Mouse (Mus musculus) erythroblast, embryonic 14.5 days (primary cell): ENCODE results near the gene Apol9b. TPM values are rescaled to one million over a fixed set of nuclear protein-coding genes. Genes with fewer than 3 reads are reported as not detected.
"Not testable (repeated sequence)": the region's sequence is repeated elsewhere in the genome, so short reads cannot be mapped to it uniquely, and the experiment has no call there.

Source experiments
- H3K27me3 ChIP-seq: 2 replicates; pipeline ENCODE4 v1.6.1; 2012; ENCODE audit warnings: inconsistent platforms; ENCODE audit not compliant: control insufficient read depth
- H3K36me3 ChIP-seq: 2 replicates; pipeline ENCODE4 v1.6.1; 2012; ENCODE audit warnings: mild to moderate bottlenecking, inconsistent platforms; ENCODE audit not compliant: control insufficient read depth
- H3K4me1 ChIP-seq: 2 replicates; pipeline ENCODE4 v1.6.1; 2012; ENCODE audit warnings: inconsistent platforms; ENCODE audit not compliant: control insufficient read depth
- H3K4me3 ChIP-seq: replicated peaks from 2 replicates; pipeline ENCODE3; 2012; ENCODE audit warnings: moderate library complexity, mild to moderate bottlenecking, inconsistent platforms
- H3K9me3 ChIP-seq: 2 replicates; pipeline ENCODE4 v1.6.1; 2012; ENCODE audit warnings: low read length, inconsistent platforms, mixed read lengths; ENCODE audit not compliant: control insufficient read depth
- polyA plus RNA-seq: library from polyadenylated mRNA; stranded (reverse); fragments of >175 nt; gene quantifications from 2 replicates; pipeline ENCODE4 v1.2.3, GENCODE M21; 2012

The Apol9b gene
- polyA plus RNA-seq: not detected in 2 replicates

DNA sequence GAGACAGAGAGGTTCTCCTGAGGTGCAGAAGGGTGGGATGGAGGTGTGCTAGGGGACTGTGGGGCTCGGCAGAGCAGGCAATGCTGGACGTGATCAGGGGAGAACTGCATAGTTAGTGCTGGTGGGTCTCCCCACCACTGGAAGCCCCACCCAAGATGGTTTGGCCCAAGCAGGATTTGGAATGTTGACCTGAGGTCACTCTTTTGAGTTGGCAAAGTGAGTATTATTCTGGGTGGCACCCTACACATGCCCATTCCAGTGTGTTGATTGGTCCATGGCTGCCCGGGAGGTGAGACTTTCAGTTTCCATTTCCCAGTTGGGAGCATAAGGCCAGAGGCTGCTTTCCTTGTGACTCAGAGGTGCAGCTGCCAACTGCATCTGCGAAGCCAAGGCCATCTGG, at the start of gene Apol9b:
TSS of gene Apol9b (plus strand) at position 301 of the 400 bp plus-strand sequence.
- H3K4me1 ChIP-seq, H3K27me3 ChIP-seq, H3K36me3 ChIP-seq: not testable (repeated sequence)

GRCm38 (mm10) chr15:77683944-77684343, 44.9 kb upstream of the Apol9b start:
- H3K4me3 ChIP-seq, H3K9me3 ChIP-seq, H3K36me3 ChIP-seq, H3K4me1 ChIP-seq, H3K27me3 ChIP-seq: not testable (repeated sequence)

More for the DNA sequence above, at the start of gene Apol9b:
- not testable (repeated sequence) for H3K4me3 ChIP-seq, H3K9me3 ChIP-seq

GRCm38 (mm10) chr15:77691532-77692311, 37.1 kb upstream of the Apol9b start:
- H3K9me3 ChIP-seq, H3K27me3 ChIP-seq: not testable (repeated sequence)

GRCm38 (mm10) chr15:77694687-77695295, 34.0 kb upstream of the Apol9b start:
- H3K4me3 ChIP-seq, H3K9me3 ChIP-seq, H3K36me3 ChIP-seq, H3K4me1 ChIP-seq, H3K27me3 ChIP-seq: not testable (repeated sequence)

More at GRCm38 (mm10) chr15:77691532-77692311, 37.1 kb upstream of the Apol9b start:
- not testable (repeated sequence) for H3K4me3 ChIP-seq, H3K4me1 ChIP-seq, H3K36me3 ChIP-seq

GRCm38 (mm10) chr15:77698656-77699055, 30.2 kb upstream of the Apol9b start, which contains the start of gene Apol7e:
Apol7e (plus strand) TSS chr15:77698857.
- not testable (repeated sequence) for H3K4me1 ChIP-seq, H3K36me3 ChIP-seq, H3K27me3 ChIP-seq, H3K4me3 ChIP-seq, H3K9me3 ChIP-seq

DNA sequence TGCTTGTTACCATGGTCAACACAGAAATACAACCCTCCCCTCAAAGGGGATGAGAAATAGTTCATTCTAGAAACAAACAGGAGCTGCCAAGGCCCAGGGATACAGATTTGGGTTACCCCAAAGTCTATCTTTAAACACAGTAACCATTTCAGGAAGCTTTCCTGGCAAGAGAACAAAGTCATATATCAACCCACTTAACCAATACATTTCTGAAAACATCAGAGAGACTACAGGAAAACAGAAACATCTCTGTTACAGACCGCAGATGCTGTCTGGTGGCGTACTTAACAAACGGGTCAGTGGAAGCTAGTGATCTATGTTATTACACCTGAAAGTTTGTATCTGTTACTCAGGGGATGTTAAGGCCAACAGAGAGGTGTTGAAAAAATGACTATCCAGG, 23.5 kb upstream of the Apol9b start:
- H3K9me3 ChIP-seq, H3K4me3 ChIP-seq, H3K4me1 ChIP-seq, H3K36me3 ChIP-seq, H3K27me3 ChIP-seq: not testable (repeated sequence)

GRCm38 (mm10) chr15:77708936-77709335, 19.9 kb upstream of the Apol9b start:
- H3K27me3 ChIP-seq, H3K4me3 ChIP-seq, H3K9me3 ChIP-seq, H3K4me1 ChIP-seq, H3K36me3 ChIP-seq: not testable (repeated sequence)

DNA sequence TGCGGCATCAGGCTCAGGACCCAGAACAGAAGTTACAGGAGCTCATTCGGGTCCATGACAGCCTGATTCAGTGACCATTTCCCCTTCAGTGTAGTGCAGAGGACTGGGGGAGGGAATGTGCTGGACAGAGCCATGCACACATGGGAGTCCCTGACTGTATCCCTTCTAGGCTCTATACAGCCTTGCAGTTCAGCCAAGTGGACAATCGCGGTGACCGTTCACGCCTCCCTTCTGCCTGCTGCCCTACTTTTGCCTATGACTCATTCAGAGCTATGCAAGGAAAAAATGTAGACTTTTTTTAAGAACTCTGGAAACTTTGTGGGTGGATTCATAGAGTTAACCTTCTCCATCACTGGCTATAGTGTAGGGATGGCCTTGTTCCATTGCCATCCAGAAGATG, 10.6 kb upstream of the Apol9b start:
- not testable (repeated sequence) for H3K4me1 ChIP-seq, H3K4me3 ChIP-seq, H3K36me3 ChIP-seq, H3K27me3 ChIP-seq, H3K9me3 ChIP-seq

DNA sequence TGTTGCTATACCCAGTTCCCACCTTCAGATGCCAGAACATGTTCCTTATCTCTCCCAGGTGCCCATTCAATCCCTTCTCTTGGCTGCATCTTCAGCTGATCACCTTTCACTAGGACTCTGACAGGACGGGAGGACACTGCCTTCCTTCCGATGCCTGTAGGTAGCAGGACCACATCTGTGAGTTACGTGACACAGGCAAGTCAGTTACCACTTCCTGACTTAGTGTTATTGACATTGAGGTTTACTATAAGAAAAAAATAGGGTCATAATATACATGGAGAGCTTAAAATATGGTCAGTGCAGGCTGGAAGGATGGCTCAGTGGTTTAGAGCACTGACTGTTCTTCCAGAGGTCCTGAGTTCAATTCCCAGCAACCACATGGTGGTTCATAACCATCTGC, 7.3 kb upstream of the Apol9b start:
- H3K4me1 ChIP-seq, H3K36me3 ChIP-seq, H3K4me3 ChIP-seq, H3K27me3 ChIP-seq, H3K9me3 ChIP-seq: not testable (repeated sequence)

GRCm38 (mm10) chr15:77724208-77724911, 4.5 kb upstream of the Apol9b start:
- not testable (repeated sequence) for H3K27me3 ChIP-seq, H3K4me1 ChIP-seq, H3K9me3 ChIP-seq, H3K36me3 ChIP-seq, H3K4me3 ChIP-seq

DNA sequence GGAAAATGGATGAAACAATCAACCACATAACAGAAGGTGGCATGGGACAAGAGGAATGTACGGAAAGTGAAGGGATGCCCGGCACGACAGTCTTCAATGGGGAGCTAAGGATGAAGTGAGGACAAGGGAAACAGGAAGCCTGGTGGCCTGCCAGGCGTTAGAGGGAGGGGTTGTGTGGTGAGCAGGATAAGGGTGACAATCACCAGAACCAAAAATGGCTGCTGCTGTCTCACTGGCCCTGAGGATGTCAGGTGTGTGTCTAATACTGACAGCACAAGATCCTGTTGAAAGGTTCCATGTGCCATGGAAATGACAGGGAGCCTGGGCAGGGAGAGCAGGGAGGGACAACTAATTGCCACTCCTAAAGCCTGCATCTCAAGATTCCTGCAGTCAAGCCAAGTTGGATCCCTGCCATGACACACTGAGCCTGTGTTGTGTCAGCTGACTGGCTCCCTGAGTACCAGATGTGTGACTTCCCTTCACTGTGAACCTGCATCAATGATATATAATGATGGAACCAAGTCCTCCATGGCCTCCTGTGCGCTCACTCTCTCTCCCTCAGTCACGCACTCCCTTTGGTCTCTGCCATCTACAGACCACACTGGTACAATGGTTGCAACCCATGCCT, 3.3 kb upstream of the Apol9b start:
- H3K36me3 ChIP-seq, H3K27me3 ChIP-seq, H3K9me3 ChIP-seq, H3K4me3 ChIP-seq, H3K4me1 ChIP-seq: not testable (repeated sequence)

GRCm38 (mm10) chr15:77727139-77727538, 1.7 kb upstream of the Apol9b start:
- not testable (repeated sequence) for H3K27me3 ChIP-seq, H3K4me3 ChIP-seq, H3K9me3 ChIP-seq, H3K4me1 ChIP-seq, H3K36me3 ChIP-seq

- H3K4me1 ChIP-seq, H3K36me3 ChIP-seq, H3K4me3 ChIP-seq, H3K27me3 ChIP-seq, H3K9me3 ChIP-seq: not testable (repeated sequence)
Measured at GRCm38 (mm10) chr15:77727745-77728144, 1.1 kb upstream of the Apol9b start.
